ENCODE assay signal across 38 mouse cellular contexts in genomic region chr11:87862805-87863204, GRCm38 (mm10). TPM values are rescaled to one million over a fixed set of nuclear protein-coding genes. Genes with fewer than 3 reads are reported as not detected.
"Had no signal": no experiment of that assay in that cellular context is flagged by ENCODE, and none has a peak within 500 bp of the region (broad histone marks: within the 10 kb centered on the region; RNA-seq: fewer than 3 reads in every experiment).

No protein-coding gene starts in this region.

- H3K27ac ChIP-seq: gastrocnemius, adult 2 months; heart, embryonic 13.5 days; heart, embryonic 15.5 days; hindbrain, embryonic 10.5 days; hindbrain, embryonic 12.5 days; hindbrain, embryonic 15.5 days; intestine, embryonic 15.5 days; layer of hippocampus, adult 2 months; left cerebral cortex, adult 2 months; limb, embryonic 10.5 days; limb, embryonic 12.5 days; liver, embryonic 13.5 days; liver, embryonic 15.5 days had no signal

- ATAC-seq: inflammation-experienced regulatory T-cells, adult 6 months; intestine, embryonic 15.5 days; intestine, postnatal 0 days; liver, postnatal 0 days had no signal

- H3K9me3 ChIP-seq: heart, embryonic 13.5 days; heart, embryonic 15.5 days; hindbrain, embryonic 10.5 days; hindbrain, embryonic 12.5 days; hindbrain, embryonic 15.5 days; intestine, embryonic 15.5 days; limb, embryonic 10.5 days; limb, embryonic 12.5 days; liver, embryonic 13.5 days; liver, embryonic 15.5 days had no signal

- H3K36me3 ChIP-seq: heart, embryonic 15.5 days; liver, embryonic 13.5 days; liver, embryonic 15.5 days had no signal

- DNase-seq: gastrocnemius, adult 2 months; gastrocnemius, postnatal 10 days; gastrocnemius, postnatal 25 days; heart, postnatal 36 days; kidney, adult 18-20 months; kidney, adult 8-10 months; kidney, postnatal 10 days; kidney, postnatal 25 days; kidney, postnatal 4 days; liver; liver, embryonic 13.5 days; liver, postnatal 0 days; lung, adult 2 months had no signal

- H3K4me2 ChIP-seq: heart, embryonic 11.5 days; heart, embryonic 13.5 days; heart, embryonic 15.5 days; hindbrain, embryonic 12.5 days; hindbrain, embryonic 15.5 days; intestine, embryonic 15.5 days; limb, embryonic 12.5 days; liver, embryonic 11.5 days; liver, embryonic 13.5 days; liver, embryonic 15.5 days had no signal

- H3K4me1 ChIP-seq: hindbrain, embryonic 12.5 days; hindbrain, embryonic 15.5 days; intestine, embryonic 15.5 days; limb, embryonic 10.5 days; limb, embryonic 12.5 days; liver, embryonic 13.5 days; liver, embryonic 15.5 days had no signal

- H3K27me3 ChIP-seq: heart, embryonic 13.5 days; heart, embryonic 15.5 days; hindbrain, embryonic 12.5 days; hindbrain, embryonic 15.5 days; intestine, embryonic 15.5 days; limb, embryonic 12.5 days; liver, embryonic 13.5 days; liver, embryonic 15.5 days had no signal

- H3K4me3 ChIP-seq: gastrocnemius, adult 2 months; heart, embryonic 13.5 days; heart, embryonic 15.5 days; hindbrain, embryonic 10.5 days; hindbrain, embryonic 12.5 days; hindbrain, embryonic 15.5 days; intestine, embryonic 15.5 days; layer of hippocampus, adult 2 months; left cerebral cortex, adult 2 months; limb, embryonic 10.5 days; limb, embryonic 12.5 days; liver, embryonic 13.5 days; liver, embryonic 15.5 days had no signal

- H3K9ac ChIP-seq: heart, embryonic 13.5 days; heart, embryonic 15.5 days; hindbrain, embryonic 12.5 days; hindbrain, embryonic 15.5 days; intestine, embryonic 15.5 days; limb, embryonic 12.5 days; liver, embryonic 13.5 days; liver, embryonic 15.5 days; liver, postnatal 0 days had no signal

RNA-seq across cellular contexts. Expression of gene Epx, which starts 12.5 kb away (rescaled TPM):
- total RNA-seq: gastrocnemius, adult 2 months; gastrocnemius, postnatal 25 days; gastrocnemius, postnatal 4 days; heart, postnatal 36 days; layer of hippocampus, adult 2 months had no signal
- polyA plus RNA-seq: heart, embryonic 11.5 days; hindbrain, embryonic 10.5 days; inflammation-experienced regulatory T-cells, adult 6 months; intestine, postnatal 0 days; limb, embryonic 10.5 days had no signal

RNA-seq across cellular contexts. Expression of gene Olfr462, which starts 29.3 kb away (rescaled TPM):
- total RNA-seq: gastrocnemius, adult 2 months; gastrocnemius, postnatal 10 days; gastrocnemius, postnatal 25 days; gastrocnemius, postnatal 4 days; granulocyte monocyte progenitor cell, adult 5-6 weeks; heart, postnatal 36 days; layer of hippocampus, adult 2 months; layer of hippocampus, postnatal 10 days; layer of hippocampus, postnatal 25 days; left cerebral cortex, adult 2 months; left cerebral cortex, postnatal 14 days; left cerebral cortex, postnatal 36 days had no signal
- polyA plus RNA-seq: heart, embryonic 11.5 days; heart, embryonic 13.5 days; heart, embryonic 15.5 days; heart, postnatal 0 days; hindbrain, embryonic 10.5 days; hindbrain, embryonic 12.5 days; hindbrain, embryonic 15.5 days; inflammation-experienced regulatory T-cells, adult 6 months; intestine, embryonic 15.5 days; intestine, postnatal 0 days; kidney, embryonic 14.5 days; kidney, embryonic 16.5 days; limb, embryonic 10.5 days; limb, embryonic 12.5 days; limb, embryonic 14.5 days; liver, embryonic 11.5 days; liver, embryonic 13.5 days; liver, embryonic 15.5 days; liver, postnatal 0 days; lung, adult 2 months had no signal

RNA-seq across cellular contexts. Expression of gene Olfr463, which starts 34.4 kb away (rescaled TPM):
- total RNA-seq: gastrocnemius, adult 2 months; gastrocnemius, postnatal 10 days; gastrocnemius, postnatal 25 days; gastrocnemius, postnatal 4 days; granulocyte monocyte progenitor cell, adult 5-6 weeks; heart, postnatal 36 days; layer of hippocampus, adult 2 months; layer of hippocampus, postnatal 10 days; layer of hippocampus, postnatal 25 days; left cerebral cortex, adult 2 months; left cerebral cortex, postnatal 14 days; left cerebral cortex, postnatal 36 days had no signal
- polyA plus RNA-seq: heart, embryonic 11.5 days; heart, embryonic 13.5 days; heart, embryonic 15.5 days; heart, postnatal 0 days; hindbrain, embryonic 10.5 days; hindbrain, embryonic 12.5 days; hindbrain, embryonic 15.5 days; inflammation-experienced regulatory T-cells, adult 6 months; intestine, embryonic 15.5 days; intestine, postnatal 0 days; kidney, embryonic 14.5 days; kidney, embryonic 16.5 days; limb, embryonic 10.5 days; limb, embryonic 12.5 days; limb, embryonic 14.5 days; liver, embryonic 11.5 days; liver, embryonic 13.5 days; liver, embryonic 15.5 days; liver, postnatal 0 days; lung, adult 2 months had no signal

RNA-seq across cellular contexts. Expression of gene Lpo, which starts 34.7 kb away (rescaled TPM):
- total RNA-seq: gastrocnemius, adult 2 months; gastrocnemius, postnatal 10 days; gastrocnemius, postnatal 25 days; gastrocnemius, postnatal 4 days; granulocyte monocyte progenitor cell, adult 5-6 weeks; heart, postnatal 36 days had no signal
- polyA plus RNA-seq: heart, embryonic 13.5 days; heart, postnatal 0 days; inflammation-experienced regulatory T-cells, adult 6 months; kidney, embryonic 14.5 days; limb, embryonic 10.5 days; liver, embryonic 11.5 days; liver, embryonic 13.5 days; liver, postnatal 0 days; lung, adult 2 months had no signal
